Mouse (Mus musculus) bone marrow macrophage, adult 2 months (primary cell): ENCODE measurements around the gene Kansl2.

Experiments used
- CTCF ChIP-seq: IDR thresholded peaks from 2 replicates; pipeline ENCODE4 v1.5.1; 2012; ENCODE audit warnings: low read depth, mild to moderate bottlenecking, low read length, moderate library complexity
- POLR2A ChIP-seq: IDR thresholded peaks from 2 replicates; pipeline ENCODE4 v1.6.1; 2012; ENCODE audit warnings: mild to moderate bottlenecking, low read depth, low read length, borderline replicate concordance

- TF ChIP-seq CTCF (no peak), POLR2A (no peak)
Measured at GRCm38 (mm10) chr15:98533035-98533531, 981 bp downstream of the Kansl2 start.
